Mouse (Mus musculus): ENCODE data around the gene Tmem184c. TPM values are rescaled to one million over a fixed set of nuclear protein-coding genes. Genes with fewer than 3 reads are reported as not detected.

Tmem184c gene
- 45.1 and 47.0 TPM in 2 replicates for polyA plus RNA-seq (2015; fragmentation: Nextera tagmentation; extraction: Ambion mirVana)

GRCm38 (mm10) chr8:77610374-77610969 lies at the start of gene Tmem184c:
Gene Tmem184c (minus strand): TSS chr8:77610698.
- H3K4me2 ChIP-seq, result peak within 1 kb of the TSS; percentile 70
- no peaks in the 10 kb centered on the region for H3K27me3 ChIP-seq
- peak within 1 kb of the TSS; percentile 75 for H3K4me3 ChIP-seq
- no peaks in the 10 kb centered on the region for H3K9me3 ChIP-seq
- ATAC-seq (ENCODE audit: insufficient number of reproducible peaks, insufficient read depth, low FRiP score, low TSS enrichment, low read depth), result peak; percentile 95
- under 1% methylated on average over 36 of the region's 36 CpGs for WGBS
- H3K27ac ChIP-seq, result no peak within 1 kb of the TSS; the same call in 1 of the 2 replicates
- peaks cover 15% of the 10 kb centered on the region for H3K4me1 ChIP-seq
- H3K9ac ChIP-seq, result peak within 1 kb of the TSS; percentile 77
- peaks cover 4% of the 10 kb centered on the region for H3K36me3 ChIP-seq

GRCm38 (mm10) chr8:77659534-77660080 lies 49.1 kb upstream of the Tmem184c start:
- WGBS, result 73% methylated on average over 4 of the region's 4 CpGs
- no peaks in the 10 kb centered on the region for H3K9me3 ChIP-seq
- H3K4me2 ChIP-seq, result no peak overlapping the region
- no peak overlapping the region for H3K4me3 ChIP-seq
- no peak overlapping the region for H3K9ac ChIP-seq
- ATAC-seq (ENCODE audit: insufficient number of reproducible peaks, insufficient read depth, low FRiP score, low TSS enrichment, low read depth), result no peak
- H3K36me3 ChIP-seq, result peaks cover 15% of the 10 kb centered on the region
- no peaks in the 10 kb centered on the region for H3K27me3 ChIP-seq
- peak overlapping the region; percentile 11; the same call in 1 of the 2 replicates for H3K27ac ChIP-seq
- peaks cover 25% of the 10 kb centered on the region for H3K4me1 ChIP-seq

- Histone ChIP-seq H3K4me1 (peaks cover 25% of the 10 kb centered on the region), H3K27me3 (no peaks in the 10 kb centered on the region), H3K4me2 (no peak overlapping the region), H3K9ac (no peak overlapping the region), H3K4me3 (no peak overlapping the region), H3K9me3 (no peaks in the 10 kb centered on the region), H3K27ac (no peak overlapping the region), H3K36me3 (peaks cover 3% of the 10 kb centered on the region; the same call in 1 of the 2 replicates)
- 26% methylated on average over 3 of the region's 3 CpGs for WGBS
- ATAC-seq (ENCODE audit: insufficient number of reproducible peaks, insufficient read depth, low FRiP score, low TSS enrichment, low read depth), result no peak
Observed at GRCm38 (mm10) chr8:77658356-77658755, 47.9 kb upstream of the Tmem184c start.

DNA sequence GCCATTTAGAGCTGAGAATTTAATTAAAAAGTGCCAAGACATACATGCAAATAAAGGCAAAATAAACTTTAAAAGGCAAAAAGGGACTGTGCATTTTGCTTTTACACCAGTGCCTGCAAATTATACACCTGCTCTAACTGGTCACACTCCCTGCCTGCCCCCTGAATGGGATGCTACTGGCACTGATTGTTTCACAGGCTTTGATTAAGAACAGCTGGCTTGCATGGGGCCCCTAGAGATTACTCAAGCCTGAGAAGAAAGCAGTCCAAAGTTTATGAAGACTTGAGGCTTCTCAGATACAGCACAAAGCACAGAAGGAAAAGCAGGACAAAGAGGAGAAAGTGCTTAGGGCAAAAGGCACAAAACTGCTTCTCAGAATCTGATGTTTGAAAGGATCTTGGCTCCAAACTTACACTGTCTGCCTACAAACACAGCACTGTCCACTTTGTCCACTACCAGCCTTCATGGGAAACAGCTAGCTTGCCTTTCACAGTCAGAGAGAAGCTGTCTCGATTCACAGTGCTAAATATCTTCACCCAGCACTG lies 40.2 kb upstream of the Tmem184c start:
- Histone ChIP-seq H3K4me2 (no peak overlapping the region), H3K9ac (no peak overlapping the region), H3K9me3 (no peaks in the 10 kb centered on the region), H3K27me3 (no peaks in the 10 kb centered on the region), H3K27ac (no peak overlapping the region), H3K36me3 (no peaks in the 10 kb centered on the region), H3K4me1 (peaks cover 5% of the 10 kb centered on the region; the same call in 1 of the 2 replicates), H3K4me3 (no peak overlapping the region)
- WGBS, result 25% methylated on average over 1 of the region's 1 CpGs
- ATAC-seq (ENCODE audit: insufficient number of reproducible peaks, insufficient read depth, low FRiP score, low TSS enrichment, low read depth), result no peak

- no peak overlapping the region for H3K9ac ChIP-seq
- H3K4me2 ChIP-seq, result no peak overlapping the region
- H3K4me3 ChIP-seq, result no peak overlapping the region
- H3K27ac ChIP-seq, result no peak overlapping the region
- H3K9me3 ChIP-seq, result no peaks in the 10 kb centered on the region
- 83% methylated on average over 5 of the region's 5 CpGs for WGBS
- ATAC-seq (ENCODE audit: insufficient number of reproducible peaks, insufficient read depth, low FRiP score, low TSS enrichment, low read depth), result no peak
- H3K36me3 ChIP-seq, result no peaks in the 10 kb centered on the region
- 0 out of 2 replicates have a peak, but pooled peaks cover 5% of the 10 kb centered on the region for H3K4me1 ChIP-seq
- no peaks in the 10 kb centered on the region for H3K27me3 ChIP-seq
Observed at GRCm38 (mm10) chr8:77640093-77640839, 29.8 kb upstream of the Tmem184c start.

DNA sequence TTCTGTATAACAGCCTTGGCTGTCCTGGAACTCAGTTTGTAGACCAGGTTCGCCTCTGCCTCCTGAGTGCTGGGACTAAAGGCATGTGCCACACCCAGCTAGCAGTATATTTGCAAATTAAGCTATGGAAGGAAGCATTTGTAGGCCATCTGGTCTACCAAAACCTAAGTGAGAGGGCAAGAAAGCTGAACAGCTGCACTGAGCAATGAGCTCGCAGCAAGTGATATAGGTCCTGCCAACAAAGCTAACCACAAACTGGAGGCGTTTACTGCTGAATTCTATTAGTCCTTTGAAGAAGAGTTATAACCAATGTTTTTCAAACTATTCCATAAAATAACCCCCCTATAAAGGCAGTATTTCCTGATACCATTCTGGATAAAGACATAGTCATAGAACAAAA lies 27.1 kb upstream of the Tmem184c start:
- H3K9me3 ChIP-seq, result no peaks in the 10 kb centered on the region
- no peak overlapping the region for H3K9ac ChIP-seq
- H3K4me3 ChIP-seq, result no peak overlapping the region
- no peak overlapping the region for H3K4me2 ChIP-seq
- H3K27ac ChIP-seq, result no peak overlapping the region
- no peaks in the 10 kb centered on the region for H3K27me3 ChIP-seq
- peaks cover 17% of the 10 kb centered on the region for H3K4me1 ChIP-seq
- H3K36me3 ChIP-seq, result no peaks in the 10 kb centered on the region
- no peak for ATAC-seq (ENCODE audit: insufficient number of reproducible peaks, insufficient read depth, low FRiP score, low TSS enrichment, low read depth)
- 53% methylated on average over 3 of the region's 3 CpGs for WGBS

DNA sequence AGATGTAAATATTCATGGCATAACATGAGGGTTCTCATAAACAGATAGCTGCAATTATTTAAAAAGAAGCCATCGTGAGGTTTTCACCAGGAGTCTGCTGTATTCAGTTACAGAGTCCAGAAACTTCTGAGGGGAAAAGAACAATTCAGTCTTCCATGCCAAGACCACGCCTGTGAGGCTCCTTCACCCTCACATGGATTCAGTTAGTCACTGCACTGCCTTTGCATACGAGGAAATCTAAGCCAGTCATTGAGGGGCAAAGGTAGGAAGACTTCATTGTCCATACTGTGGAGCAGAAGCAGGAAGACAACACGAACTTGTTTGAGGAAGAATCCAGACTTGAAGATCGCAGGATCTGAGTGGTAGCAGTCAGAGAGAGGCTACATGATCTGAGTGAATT lies 23.5 kb upstream of the Tmem184c start:
- 28% methylated on average over 5 of the region's 5 CpGs for WGBS
- no peak overlapping the region for H3K4me3 ChIP-seq
- H3K27ac ChIP-seq, result peak overlapping the region; percentile 28; the same call in 1 of the 2 replicates
- peaks cover 30% of the 10 kb centered on the region for H3K4me1 ChIP-seq
- ATAC-seq (ENCODE audit: insufficient number of reproducible peaks, insufficient read depth, low FRiP score, low TSS enrichment, low read depth), result no peak
- H3K9me3 ChIP-seq, result no peaks in the 10 kb centered on the region
- H3K4me2 ChIP-seq, result no peak overlapping the region
- H3K9ac ChIP-seq, result no peak overlapping the region
- no peaks in the 10 kb centered on the region for H3K27me3 ChIP-seq
- no peaks in the 10 kb centered on the region for H3K36me3 ChIP-seq

GRCm38 (mm10) chr8:77633211-77633610 lies 22.7 kb upstream of the Tmem184c start:
- Histone ChIP-seq H3K9me3 (no peaks in the 10 kb centered on the region), H3K4me1 (peaks cover 26% of the 10 kb centered on the region), H3K9ac (no peak overlapping the region), H3K27me3 (no peaks in the 10 kb centered on the region), H3K27ac (no peak overlapping the region), H3K4me2 (no peak overlapping the region), H3K36me3 (no peaks in the 10 kb centered on the region), H3K4me3 (no peak overlapping the region)
- 72% methylated on average over 2 of the region's 2 CpGs for WGBS
- ATAC-seq (ENCODE audit: insufficient number of reproducible peaks, insufficient read depth, low FRiP score, low TSS enrichment, low read depth), result no peak

- Histone ChIP-seq H3K4me1 (peaks cover 25% of the 10 kb centered on the region), H3K9ac (no peak overlapping the region), H3K27ac (peak overlapping the region; percentile 8; the same call in 1 of the 2 replicates), H3K27me3 (no peaks in the 10 kb centered on the region), H3K4me3 (no peak overlapping the region), H3K36me3 (no peaks in the 10 kb centered on the region), H3K4me2 (no peak overlapping the region), H3K9me3 (no peaks in the 10 kb centered on the region)
- WGBS, result 33% methylated on average over 3 of the region's 3 CpGs
- no peak for ATAC-seq (ENCODE audit: insufficient number of reproducible peaks, insufficient read depth, low FRiP score, low TSS enrichment, low read depth)
Observed at GRCm38 (mm10) chr8:77630691-77631090, 20.2 kb upstream of the Tmem184c start.

- Histone ChIP-seq H3K4me3 (no peak overlapping the region), H3K27me3 (no peaks in the 10 kb centered on the region), H3K4me2 (no peak overlapping the region), H3K4me1 (peaks cover 25% of the 10 kb centered on the region), H3K27ac (0 out of 2 replicates have a peak overlapping the region, but pooled peaks have one; percentile 44), H3K9me3 (no peaks in the 10 kb centered on the region), H3K36me3 (no peaks in the 10 kb centered on the region), H3K9ac (no peak overlapping the region)
- ATAC-seq (ENCODE audit: insufficient number of reproducible peaks, insufficient read depth, low FRiP score, low TSS enrichment, low read depth), result no peak
- 18% methylated on average over 15 of the region's 15 CpGs for WGBS
Observed at GRCm38 (mm10) chr8:77629858-77630537, 19.5 kb upstream of the Tmem184c start.

DNA sequence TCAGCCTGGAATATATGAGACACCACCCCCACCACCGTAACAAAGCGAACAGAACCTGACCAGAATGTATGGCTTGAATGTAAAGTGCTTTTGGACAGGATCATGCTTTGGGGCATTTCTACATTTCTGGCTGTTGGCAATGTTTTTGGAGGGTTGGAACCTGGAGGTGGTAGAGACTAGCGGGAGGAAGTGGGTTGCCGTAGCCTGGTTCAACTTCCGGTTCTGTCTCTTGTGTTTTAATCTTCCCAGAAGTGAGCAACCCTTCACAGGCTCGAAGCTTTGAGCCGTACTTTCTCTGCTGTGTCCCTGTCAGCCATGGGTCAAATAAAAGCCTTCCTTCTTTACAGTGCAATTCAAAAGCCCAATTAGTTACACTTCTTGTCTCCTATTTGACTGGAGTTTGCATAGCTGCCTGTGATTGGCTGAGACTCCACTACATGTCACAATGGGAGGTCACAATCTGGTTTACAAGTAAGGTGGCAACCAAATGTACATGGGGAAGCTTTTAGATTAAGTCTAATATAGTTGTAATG lies 13.2 kb upstream of the Tmem184c start:
- no peaks in the 10 kb centered on the region for H3K36me3 ChIP-seq
- H3K9ac ChIP-seq, result no peak overlapping the region
- no peak overlapping the region for H3K27ac ChIP-seq
- no peak overlapping the region for H3K4me2 ChIP-seq
- no peaks in the 10 kb centered on the region for H3K27me3 ChIP-seq
- 78% methylated on average over 7 of the region's 7 CpGs for WGBS
- H3K9me3 ChIP-seq, result no peaks in the 10 kb centered on the region
- H3K4me3 ChIP-seq, result no peak overlapping the region
- no peaks in the 10 kb centered on the region for H3K4me1 ChIP-seq
- no peak for ATAC-seq (ENCODE audit: insufficient number of reproducible peaks, insufficient read depth, low FRiP score, low TSS enrichment, low read depth)
